Mouse (Mus musculus) hindbrain, embryonic 10.5 days (tissue): Measurements from ENCODE around the gene Mrpl53. TPM values are rescaled to one million over a fixed set of nuclear protein-coding genes. Genes with fewer than 3 reads are reported as not detected.
A peak's percentile ranks its signal among the peaks of the same experiment; 100 is the strongest.

Experiments used
- DNase-seq: peaks from one replicate; pipeline ENCODE4 v3.0.0-alpha.2; 2017; ENCODE audit warnings: low spot score
- H3K27ac ChIP-seq: fragments of 300-500 bp; sonication (generic); 2 replicates; pipeline ENCODE4 v1.5.1; 2016; ENCODE audit warnings: mild to moderate bottlenecking, moderate library complexity
- H3K27me3 ChIP-seq: fragments of 300-500 bp; sonication (generic); 2 replicates; pipeline ENCODE4 v1.6.1; 2016; ENCODE audit warnings: mild to moderate bottlenecking; ENCODE audit not compliant: poor library complexity, insufficient read depth, severe bottlenecking
- H3K36me3 ChIP-seq: fragments of 300-500 bp; sonication (generic); 2 replicates; pipeline ENCODE4 v1.6.1; 2016; ENCODE audit warnings: mild to moderate bottlenecking, moderate library complexity
- H3K4me1 ChIP-seq: fragments of 300-500 bp; sonication (generic); replicated peaks from 2 replicates; pipeline ENCODE4 v1.6.1; 2016; ENCODE audit warnings: mild to moderate bottlenecking
- H3K4me3 ChIP-seq: fragments of 300-500 bp; sonication (generic); 2 replicates; pipeline ENCODE4 v1.5.1; 2016; ENCODE audit warnings: mild to moderate bottlenecking, moderate library complexity
- H3K9me3 ChIP-seq: fragments of 300-500 bp; sonication (generic); 2 replicates; pipeline ENCODE4 v1.6.1; 2016; ENCODE audit warnings: mild to moderate bottlenecking, moderate library complexity
- WGBS: fragments of 180-500 bp; shearing (Covaris S2); methylation state at CpG from one replicate; pipeline ENCODE4 v1.1.7; 2016; 5-methylcytosine and 5-hydroxymethylcytosine counted together
- polyA plus RNA-seq: library from polyadenylated mRNA; unstranded; fragments of >200 nt; fragmentation: Nextera tagmentation; extraction: Ambion mirVana; gene quantifications from 2 replicates; pipeline ENCODE4 v1.2.1, GENCODE M21; 2016

The Mrpl53 gene
- polyA plus RNA-seq, 1 experiment from 2014 or later, result 151 TPM

DNA sequence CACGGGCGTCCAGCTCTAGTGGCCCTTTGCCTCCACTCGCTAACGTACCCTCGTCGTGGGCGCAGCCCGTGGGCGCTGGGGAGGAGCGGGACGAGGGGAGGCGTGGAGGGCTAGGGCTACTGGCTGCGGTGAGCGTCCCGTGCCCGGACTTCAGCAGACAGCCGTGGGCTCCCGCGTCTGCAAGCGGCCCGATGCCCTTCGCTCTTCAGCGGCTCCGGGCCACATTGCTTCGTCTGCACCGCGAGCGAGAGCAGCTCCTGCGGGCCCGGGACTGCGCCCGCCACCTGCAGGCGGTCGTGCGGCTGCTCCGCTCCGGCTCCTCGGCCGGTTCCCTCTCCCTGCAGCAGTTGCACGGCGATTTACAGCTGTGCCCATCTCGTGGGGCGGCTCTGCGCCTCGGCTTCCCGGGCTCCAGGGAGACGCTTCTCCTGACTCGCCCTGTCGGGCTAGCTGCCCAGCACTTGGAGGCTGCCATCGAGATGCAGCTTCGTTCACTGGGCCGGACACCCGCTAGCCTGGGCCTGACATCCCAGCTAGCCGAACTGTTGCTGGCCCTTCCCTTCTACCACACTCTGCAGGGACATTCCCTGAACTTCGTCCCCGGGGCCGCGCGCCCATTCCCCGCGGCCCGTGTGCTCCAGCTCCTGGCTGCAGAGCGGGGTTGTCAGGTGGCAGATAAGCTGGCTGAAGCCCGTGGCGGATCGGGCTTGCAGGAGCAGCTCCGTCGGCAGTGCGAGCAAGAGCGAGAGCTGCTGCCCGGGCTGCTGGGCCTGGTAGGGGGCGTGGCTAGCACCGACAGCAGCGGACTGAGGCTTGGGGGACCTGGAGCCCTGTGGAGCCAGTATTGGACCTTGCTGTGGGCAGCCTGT, 6.9 kb upstream of the Mrpl53 start:
- Histone ChIP-seq H3K9me3 (no peaks in the 10 kb centered on the region), H3K27me3 (peaks cover 25% of the 10 kb centered on the region), H3K4me3 (peak overlapping the region; percentile 76), H3K36me3 (no peaks in the 10 kb centered on the region), H3K4me1 (peaks cover 22% of the 10 kb centered on the region), H3K27ac (peak overlapping the region; percentile 86)
- under 1% methylated on average over 74 of the region's 74 CpGs for WGBS
- DNase-seq, result peak; percentile 74

- Histone ChIP-seq H3K36me3 (0 out of 2 replicates have a peak, but pooled peaks cover 3% of the 10 kb centered on the region), H3K4me3 (peak overlapping the region; percentile 76), H3K4me1 (peaks cover 32% of the 10 kb centered on the region), H3K9me3 (no peaks in the 10 kb centered on the region), H3K27me3 (peaks cover 25% of the 10 kb centered on the region), H3K27ac (no peak overlapping the region; the same call in 1 of the 2 replicates)
- no peak for DNase-seq
- WGBS, result 41% methylated on average over 11 of the region's 11 CpGs
Measured at GRCm38 (mm10) chr6:83103130-83103650, 5.7 kb upstream of the Mrpl53 start.

- DNase-seq, result no peak
- H3K4me1 ChIP-seq, result peaks cover 38% of the 10 kb centered on the region
Measured at GRCm38 (mm10) chr6:83104158-83104557, 4.7 kb upstream of the Mrpl53 start.

GRCm38 (mm10) chr6:83107566-83108400, 1.1 kb upstream of the Mrpl53 start:
- Histone ChIP-seq H3K4me3 (peak overlapping the region; percentile 80), H3K36me3 (peaks cover 14% of the 10 kb centered on the region; the same call in 1 of the 2 replicates), H3K9me3 (no peaks in the 10 kb centered on the region), H3K27me3 (peaks cover 9% of the 10 kb centered on the region), H3K4me1 (peaks cover 37% of the 10 kb centered on the region), H3K27ac (peak overlapping the region; percentile 93)
- DNase-seq, result peak; percentile 85
- WGBS, result 31% methylated on average over 13 of the region's 13 CpGs

More at GRCm38 (mm10) chr6:83104158-83104557, 4.7 kb upstream of the Mrpl53 start:
- Histone ChIP-seq H3K27me3 (peaks cover 25% of the 10 kb centered on the region), H3K36me3 (0 out of 2 replicates have a peak, but pooled peaks cover 3% of the 10 kb centered on the region), H3K9me3 (no peaks in the 10 kb centered on the region), H3K27ac (no peak overlapping the region), H3K4me3 (no peak overlapping the region)
- 77% methylated on average over 4 of the region's 4 CpGs for WGBS

- H3K27me3 ChIP-seq, result no peaks in the 10 kb centered on the region
- H3K4me1 ChIP-seq, result peaks cover 51% of the 10 kb centered on the region
- DNase-seq, result no peak
- WGBS, result 91% methylated on average over 4 of the region's 4 CpGs
- H3K4me3 ChIP-seq, result no peak overlapping the region
- H3K27ac ChIP-seq, result no peak overlapping the region
- H3K9me3 ChIP-seq, result no peaks in the 10 kb centered on the region
- H3K36me3 ChIP-seq, result peaks cover 16% of the 10 kb centered on the region
Measured at GRCm38 (mm10) chr6:83111510-83112136, 2.8 kb downstream of the Mrpl53 start.

DNA sequence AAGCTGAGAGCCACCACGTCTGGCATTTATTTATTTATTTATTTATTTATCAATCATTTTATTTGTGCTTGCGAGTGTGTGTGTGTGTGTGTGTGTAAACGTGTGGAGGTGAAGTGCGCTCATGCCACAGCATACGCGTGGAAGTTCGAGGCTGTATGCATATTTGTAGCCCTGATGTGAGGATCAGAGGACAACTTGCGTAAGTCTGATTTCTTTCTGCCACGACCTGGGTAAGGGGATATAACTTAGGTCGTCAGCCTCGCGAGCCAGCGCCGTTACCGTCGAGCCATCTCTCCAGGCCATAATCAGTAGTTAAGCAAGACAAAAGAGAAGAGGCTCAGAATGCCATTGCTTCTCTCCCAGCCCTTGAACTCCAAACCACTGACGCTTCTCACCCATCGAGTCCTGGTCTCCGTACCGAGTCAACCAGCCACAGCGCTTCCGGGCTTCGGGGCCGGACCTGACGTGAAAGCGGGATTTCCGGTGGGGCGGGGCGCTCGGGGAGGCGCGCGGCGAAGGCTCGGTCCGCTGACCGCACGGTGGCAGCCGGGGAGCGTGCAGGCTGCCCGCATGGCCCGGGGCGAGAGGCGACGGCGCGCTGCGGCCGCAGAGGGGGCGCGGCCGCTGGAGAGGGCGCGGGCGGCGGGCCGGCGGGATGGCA, 6.3 kb downstream of the Mrpl53 start, which contains the start of gene Mogs:
Gene Mogs (plus strand): TSS at position 486 of the 661 bp plus-strand sequence.
- peak; percentile 94 for DNase-seq
- H3K9me3 ChIP-seq, result no peaks in the 10 kb centered on the region
- no peaks in the 10 kb centered on the region for H3K27me3 ChIP-seq
- peak within 1 kb of the TSS; percentile 92 for H3K27ac ChIP-seq
- 2% methylated on average over 58 of the region's 58 CpGs for WGBS
- peak within 1 kb of the TSS; percentile 89 for H3K4me3 ChIP-seq
- H3K36me3 ChIP-seq, result peaks cover 46% of the 10 kb centered on the region
- peaks cover 56% of the 10 kb centered on the region for H3K4me1 ChIP-seq

- Histone ChIP-seq H3K9me3 (no peaks in the 10 kb centered on the region), H3K27ac (peak overlapping the region; percentile 92), H3K4me3 (peak overlapping the region; percentile 89), H3K36me3 (peaks cover 42% of the 10 kb centered on the region), H3K27me3 (no peaks in the 10 kb centered on the region), H3K4me1 (peaks cover 59% of the 10 kb centered on the region)
- DNase-seq, result no peak
- WGBS, result 2% methylated on average over 48 of the region's 48 CpGs
Measured at GRCm38 (mm10) chr6:83115682-83116372, 7.0 kb downstream of the Mrpl53 start.

DNA sequence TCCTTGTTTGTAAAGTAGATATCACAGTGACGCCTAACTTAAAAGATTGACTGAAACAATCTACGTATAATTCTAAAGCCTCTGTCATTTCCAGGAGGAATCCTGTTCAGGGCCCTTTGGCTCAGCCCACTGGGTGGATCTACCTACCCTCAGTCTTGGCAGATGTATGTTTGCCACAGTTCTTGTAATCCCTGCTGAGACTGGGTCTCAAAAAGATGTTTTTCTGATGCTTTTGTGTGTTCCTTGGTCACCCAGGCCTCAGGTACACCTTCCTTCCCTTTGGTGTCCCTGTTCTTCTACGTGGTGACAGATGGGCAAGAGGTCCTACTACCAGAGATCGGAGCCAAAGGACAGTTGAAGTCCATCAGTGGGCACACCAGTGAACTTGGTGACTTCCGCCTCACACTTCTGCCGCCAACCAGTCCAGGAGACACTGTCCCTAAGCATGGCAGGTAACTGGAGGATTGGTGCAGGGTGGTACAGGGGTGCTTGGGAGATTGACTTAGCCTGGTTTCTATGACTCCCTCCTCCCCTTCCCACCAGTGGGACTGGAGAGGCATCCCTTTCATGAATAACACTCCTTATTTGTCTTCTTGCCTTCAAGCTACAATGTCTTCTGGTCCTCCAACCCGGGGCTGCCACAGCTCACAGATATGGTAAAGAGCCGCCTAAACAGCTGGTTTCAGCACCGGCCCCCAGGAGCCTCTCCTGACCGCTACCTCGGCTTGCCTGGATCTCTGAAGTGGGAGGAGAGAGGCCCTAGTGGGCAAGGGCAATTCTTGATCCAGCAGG, 7.7 kb downstream of the Mrpl53 start:
- 83% methylated on average over 11 of the region's 11 CpGs for WGBS
- Histone ChIP-seq H3K27ac (peak overlapping the region; percentile 92; the same call in 1 of the 2 replicates), H3K27me3 (no peaks in the 10 kb centered on the region), H3K9me3 (no peaks in the 10 kb centered on the region), H3K4me1 (peaks cover 59% of the 10 kb centered on the region), H3K36me3 (peaks cover 35% of the 10 kb centered on the region), H3K4me3 (peak overlapping the region; percentile 89)
- DNase-seq, result no peak

DNA sequence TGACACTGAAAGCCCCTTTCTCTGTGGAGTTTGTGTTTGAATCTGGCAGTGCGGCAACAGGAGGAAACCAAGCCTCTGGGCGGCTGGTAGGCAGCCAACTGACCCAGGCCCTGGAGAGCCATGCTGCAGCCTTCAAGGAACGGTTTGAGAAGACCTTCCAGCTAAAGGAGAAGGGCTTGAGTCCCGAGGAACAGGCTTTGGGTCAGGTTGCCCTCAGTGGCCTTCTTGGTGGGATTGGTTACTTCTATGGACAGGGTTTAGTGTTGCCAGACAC, 8.3 kb downstream of the Mrpl53 start:
- H3K4me3 ChIP-seq, result peak overlapping the region; percentile 89
- H3K4me1 ChIP-seq, result peaks cover 63% of the 10 kb centered on the region
- H3K27me3 ChIP-seq, result no peaks in the 10 kb centered on the region
- DNase-seq, result no peak
- 88% methylated on average over 4 of the region's 4 CpGs for WGBS
- peak overlapping the region; percentile 25; the same call in 1 of the 2 replicates for H3K27ac ChIP-seq
- peaks cover 35% of the 10 kb centered on the region for H3K36me3 ChIP-seq
- no peaks in the 10 kb centered on the region for H3K9me3 ChIP-seq

DNA sequence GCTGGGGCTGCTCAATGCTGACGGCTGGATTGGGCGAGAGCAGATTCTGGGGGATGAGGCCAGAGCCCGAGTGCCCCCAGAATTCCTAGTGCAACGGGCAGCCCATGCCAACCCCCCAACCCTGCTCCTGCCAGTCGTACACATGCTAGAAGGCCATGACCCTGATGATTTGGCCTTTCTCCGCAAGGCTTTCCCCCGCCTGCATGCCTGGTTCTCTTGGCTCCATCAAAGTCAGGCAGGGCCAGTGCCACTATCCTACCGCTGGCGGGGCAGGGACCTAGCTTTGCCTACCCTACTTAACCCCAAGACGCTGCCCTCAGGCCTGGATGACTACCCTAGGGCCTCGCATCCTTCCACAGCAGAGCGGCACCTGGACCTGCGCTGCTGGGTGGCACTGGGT, 8.8 kb downstream of the Mrpl53 start:
- Histone ChIP-seq H3K4me1 (peaks cover 68% of the 10 kb centered on the region), H3K27me3 (no peaks in the 10 kb centered on the region), H3K9me3 (no peaks in the 10 kb centered on the region), H3K27ac (peak overlapping the region; percentile 1; the same call in 1 of the 2 replicates), H3K4me3 (peak overlapping the region; percentile 16; the same call in 1 of the 2 replicates), H3K36me3 (peaks cover 35% of the 10 kb centered on the region)
- WGBS, result 91% methylated on average over 13 of the region's 13 CpGs
- no peak for DNase-seq

GRCm38 (mm10) chr6:83118369-83118768, 9.5 kb downstream of the Mrpl53 start:
- no peak for DNase-seq
- WGBS, result 86% methylated on average over 11 of the region's 11 CpGs
- H3K9me3 ChIP-seq, result no peaks in the 10 kb centered on the region
- peaks cover 75% of the 10 kb centered on the region for H3K4me1 ChIP-seq
- H3K27ac ChIP-seq, result peak overlapping the region; percentile 1; the same call in 1 of the 2 replicates
- peaks cover 40% of the 10 kb centered on the region for H3K36me3 ChIP-seq
- no peaks in the 10 kb centered on the region for H3K27me3 ChIP-seq
- 0 out of 2 replicates have a peak overlapping the region, but pooled peaks have one; percentile 16 for H3K4me3 ChIP-seq
